Mouse (Mus musculus) forebrain, embryonic 16.5 days (tissue): ENCODE results near the gene Slc7a6. TPM values are rescaled to one million over a fixed set of nuclear protein-coding genes. Genes with fewer than 3 reads are reported as not detected.
A peak's percentile ranks its signal among the peaks of the same experiment; 100 is the strongest.

Experiments used
- ATAC-seq: fragments of 200-750 bp; cut with Nextera tagmentation; 2 replicates; pipeline ENCODE4 v1.8.0; 2017; ENCODE audit warnings: mild to moderate bottlenecking, moderate library complexity
- H3K27ac ChIP-seq: fragments of 300-500 bp; sonication (generic); 2 replicates; pipeline ENCODE4 v1.5.1; 2014; ENCODE audit warnings: low read length, control low read depth
- H3K27me3 ChIP-seq: fragments of 300-500 bp; sonication (generic); replicated peaks from 2 replicates; pipeline ENCODE4 v1.6.1; 2014; ENCODE audit warnings: low read length; ENCODE audit not compliant: control insufficient read depth, insufficient read depth
- H3K36me3 ChIP-seq: fragments of 300-500 bp; sonication (generic); 2 replicates; pipeline ENCODE4 v1.6.1; 2014; ENCODE audit not compliant: control insufficient read depth, insufficient read depth
- H3K4me1 ChIP-seq: fragments of 300-500 bp; sonication (generic); replicated peaks from 2 replicates; pipeline ENCODE4 v1.6.1; 2014; ENCODE audit warnings: low read length; ENCODE audit not compliant: control insufficient read depth, insufficient read depth
- H3K4me2 ChIP-seq: fragments of 300-500 bp; sonication (generic); 2 replicates; pipeline ENCODE4 v1.6.1; 2014; ENCODE audit warnings: mild to moderate bottlenecking, low read length, control low read depth
- H3K4me3 ChIP-seq: fragments of 300-500 bp; sonication (generic); replicated peaks from 2 replicates; pipeline ENCODE4 v1.5.1; 2014; ENCODE audit warnings: mild to moderate bottlenecking, low read length, control low read depth
- H3K9ac ChIP-seq: fragments of 300-500 bp; sonication (generic); replicated peaks from 2 replicates; pipeline ENCODE4 v1.6.1; 2014; ENCODE audit warnings: low read depth, low read length, control low read depth
- H3K9me3 ChIP-seq: fragments of 300-500 bp; sonication (generic); 2 replicates; pipeline ENCODE4 v1.6.1; 2016; ENCODE audit warnings: low read length; ENCODE audit not compliant: control insufficient read depth
- WGBS: fragments of 180-500 bp; shearing (Covaris S2); extraction: QIAGEN DNeasy Blood & Tissue Kit; methylation state at CpG from one replicate; pipeline ENCODE4 v1.1.7; 2014; 5-methylcytosine and 5-hydroxymethylcytosine counted together
- polyA plus RNA-seq: library from polyadenylated mRNA; unstranded; fragments of >200 nt; fragmentation: Nextera tagmentation; extraction: Ambion mirVana; gene quantifications from 2 replicates; pipeline ENCODE4 v1.2.1, GENCODE M21; 2015

Gene Slc7a6
- polyA plus RNA-seq, 1 experiment from 2014 or later: 58.4 TPM

GRCm38 (mm10) chr8:106226589-106226988 lies 57.9 kb downstream of the Slc7a6 start:
- ATAC-seq: peak; percentile 57; the same call in 1 of the 2 replicates
- H3K36me3 ChIP-seq: peaks cover 5% of the 10 kb centered on the region

DNA sequence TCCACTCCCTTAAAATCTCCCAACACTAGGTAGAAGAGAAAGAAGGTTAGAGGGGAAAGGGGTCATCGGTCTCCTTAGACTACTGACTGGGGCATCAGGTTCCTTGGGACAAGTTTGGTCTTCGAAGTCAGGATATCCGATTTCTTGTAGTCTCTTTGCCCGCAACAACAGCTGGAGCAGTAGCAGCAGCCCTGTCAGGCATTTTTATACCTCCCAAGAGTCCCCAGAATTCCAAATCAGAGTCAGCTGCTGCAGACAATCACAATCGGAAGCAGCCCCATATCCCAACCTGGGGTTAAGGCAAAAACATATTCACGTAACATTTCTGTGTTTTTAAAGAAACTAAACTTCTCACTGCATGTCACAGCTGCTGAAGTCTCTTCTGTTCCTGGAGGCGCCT lies 62.9 kb downstream of the Slc7a6 start:
- WGBS: 98% methylated on average over 7 of the region's 7 CpGs

More at GRCm38 (mm10) chr8:106226589-106226988, 57.9 kb downstream of the Slc7a6 start:
- Histone ChIP-seq H3K4me2 (no peak overlapping the region), H3K27me3 (no peaks in the 10 kb centered on the region), H3K4me3 (no peak overlapping the region), H3K27ac (no peak overlapping the region), H3K9ac (no peak overlapping the region), H3K4me1 (no peaks in the 10 kb centered on the region), H3K9me3 (no peaks in the 10 kb centered on the region)
- 39% methylated on average over 9 of the region's 9 CpGs for WGBS

DNA sequence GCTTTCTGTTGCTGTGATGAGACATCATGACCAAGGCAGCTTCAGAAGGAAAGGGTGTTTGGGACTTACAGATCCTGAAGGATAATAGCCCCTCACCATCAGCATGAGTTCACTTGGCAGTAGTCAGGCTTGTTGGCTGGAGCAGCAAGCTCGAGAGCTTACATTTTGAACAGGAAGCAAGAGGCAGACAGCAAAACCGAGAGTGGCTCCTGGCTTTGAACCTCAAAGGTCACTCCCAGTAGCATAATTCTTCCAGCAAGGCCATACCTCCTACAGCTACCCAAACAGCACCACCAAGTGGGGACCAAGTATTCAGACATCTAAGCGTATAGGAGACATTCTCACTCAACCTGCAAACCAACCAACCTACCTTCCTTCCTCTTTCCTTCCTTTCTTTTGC lies 64.1 kb downstream of the Slc7a6 start:
- no peak for ATAC-seq
- H3K36me3 ChIP-seq: peaks cover 10% of the 10 kb centered on the region

More for the DNA sequence above, 62.9 kb downstream of the Slc7a6 start:
- Histone ChIP-seq H3K4me3 (no peak overlapping the region), H3K9ac (no peak overlapping the region), H3K9me3 (no peaks in the 10 kb centered on the region), H3K27me3 (no peaks in the 10 kb centered on the region), H3K4me1 (no peaks in the 10 kb centered on the region), H3K4me2 (no peak overlapping the region), H3K36me3 (peaks cover 4% of the 10 kb centered on the region), H3K27ac (no peak overlapping the region)
- ATAC-seq: no peak

GRCm38 (mm10) chr8:106234567-106235261 lies 66.1 kb downstream of the Slc7a6 start:
- Histone ChIP-seq H3K36me3 (peaks cover 11% of the 10 kb centered on the region), H3K4me1 (no peaks in the 10 kb centered on the region), H3K27me3 (no peaks in the 10 kb centered on the region), H3K4me2 (no peak overlapping the region), H3K9ac (no peak overlapping the region), H3K9me3 (no peaks in the 10 kb centered on the region), H3K4me3 (no peak overlapping the region), H3K27ac (no peak overlapping the region)
- WGBS: 92% methylated on average over 17 of the region's 17 CpGs
- no peak for ATAC-seq

More for the DNA sequence above, 64.1 kb downstream of the Slc7a6 start:
- Histone ChIP-seq H3K9ac (no peak overlapping the region), H3K4me3 (no peak overlapping the region), H3K27me3 (no peaks in the 10 kb centered on the region), H3K9me3 (no peaks in the 10 kb centered on the region), H3K4me2 (no peak overlapping the region), H3K27ac (no peak overlapping the region), H3K4me1 (no peaks in the 10 kb centered on the region)
- 89% methylated on average over 3 of the region's 3 CpGs for WGBS

DNA sequence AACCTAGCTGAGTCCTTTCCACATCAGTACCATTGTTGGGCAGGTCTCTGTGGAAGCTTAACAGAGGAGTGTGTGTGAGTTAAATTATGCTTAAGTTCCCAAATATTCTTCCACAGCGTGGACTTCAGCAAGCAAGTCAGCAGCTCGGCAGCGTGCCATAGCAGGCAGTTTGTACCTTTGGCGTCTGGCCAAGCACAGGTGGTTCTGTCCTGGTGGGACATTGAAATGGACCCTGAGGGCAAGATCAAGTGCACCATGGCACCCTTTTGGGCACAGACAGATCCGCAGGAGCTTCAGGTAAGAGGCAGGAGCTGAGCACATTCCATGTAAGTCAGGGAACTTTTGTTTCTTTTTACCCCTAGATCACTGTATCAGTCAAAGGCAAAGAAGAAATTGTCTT lies 68.4 kb downstream of the Slc7a6 start:
- Histone ChIP-seq H3K9me3 (no peaks in the 10 kb centered on the region), H3K9ac (no peak overlapping the region), H3K27ac (no peak overlapping the region), H3K4me2 (no peak overlapping the region), H3K36me3 (peaks cover 11% of the 10 kb centered on the region), H3K4me1 (no peaks in the 10 kb centered on the region), H3K4me3 (no peak overlapping the region), H3K27me3 (no peaks in the 10 kb centered on the region)
- ATAC-seq: no peak
- 78% methylated on average over 5 of the region's 5 CpGs for WGBS

Other genes starting within 250 kb of the Slc7a6 start
- gene Ctrl, start 235.0 kb upstream of the Slc7a6 start, polyA plus RNA-seq: 1.9 and 2.6 TPM in 2 replicates
- gene Psmb10, start 230.4 kb upstream of the Slc7a6 start, polyA plus RNA-seq: 30.5 and 44.8 TPM in 2 replicates
- gene Lcat, start 225.5 kb upstream of the Slc7a6 start, polyA plus RNA-seq: 0.67 and 0.84 TPM in 2 replicates
- 12.5 and 13.9 TPM in 2 replicates for gene Slc12a4, start 202.8 kb upstream of the Slc7a6 start, polyA plus RNA-seq
- not detected in 2 replicates for gene Dpep3, start 189.4 kb upstream of the Slc7a6 start, polyA plus RNA-seq
- gene Dus2, start 177.5 kb upstream of the Slc7a6 start, polyA plus RNA-seq: 22.3 and 25.8 TPM in 2 replicates
- not detected in 2 replicates for gene Dpep2nb, start 162.9 kb upstream of the Slc7a6 start, polyA plus RNA-seq
- gene Ddx28, start 157.0 kb upstream of the Slc7a6 start, polyA plus RNA-seq: 20.3 and 22.8 TPM in 2 replicates
- 3.2 and 5.3 TPM in 2 replicates for gene Nfatc3, start 110.0 kb upstream of the Slc7a6 start, polyA plus RNA-seq
- gene Esrp2, start 31.9 kb upstream of the Slc7a6 start, polyA plus RNA-seq: 0.37 and 0.42 TPM in 2 replicates
- gene Pla2g15, start 18.5 kb upstream of the Slc7a6 start, polyA plus RNA-seq: 18.2 and 20.6 TPM in 2 replicates
- 37.7 and 40.8 TPM in 2 replicates for gene Slc7a6os, start 42.1 kb downstream of the Slc7a6 start, polyA plus RNA-seq
- gene Prmt7, start 42.1 kb downstream of the Slc7a6 start, polyA plus RNA-seq: 53.0 and 55.3 TPM in 2 replicates
- 57.2 and 64.8 TPM in 2 replicates for gene Smpd3, start 169.1 kb downstream of the Slc7a6 start, polyA plus RNA-seq
- 59.2 and 61.3 TPM in 2 replicates for gene Zfp90, start 246.5 kb downstream of the Slc7a6 start, polyA plus RNA-seq